Mouse (Mus musculus) neutrophil, adult 5-6 weeks (primary cell): ENCODE results near the gene Gm6096. TPM values are rescaled to one million over a fixed set of nuclear protein-coding genes. Genes with fewer than 3 reads are reported as not detected.

Source experiments
- ATAC-seq: fragments of 151-379, 151-347 bp; 2 replicates; pipeline ENCODE4 v1.8.0; 2017; ENCODE audit warnings: mild to moderate bottlenecking, moderate TSS enrichment; ENCODE audit not compliant: insufficient number of reproducible peaks, poor library complexity, low FRiP score, severe bottlenecking; ENCODE audit errors: extremely low read depth
- total RNA-seq: library from RNA; stranded (forward); fragments of 200-1000 nt; gene quantifications from 2 replicates; pipeline ENCODE4 v1.2.3, GENCODE M21; 2017

Gm6096 gene
- total RNA-seq, 1 experiment from 2014 or later = not detected

DNA sequence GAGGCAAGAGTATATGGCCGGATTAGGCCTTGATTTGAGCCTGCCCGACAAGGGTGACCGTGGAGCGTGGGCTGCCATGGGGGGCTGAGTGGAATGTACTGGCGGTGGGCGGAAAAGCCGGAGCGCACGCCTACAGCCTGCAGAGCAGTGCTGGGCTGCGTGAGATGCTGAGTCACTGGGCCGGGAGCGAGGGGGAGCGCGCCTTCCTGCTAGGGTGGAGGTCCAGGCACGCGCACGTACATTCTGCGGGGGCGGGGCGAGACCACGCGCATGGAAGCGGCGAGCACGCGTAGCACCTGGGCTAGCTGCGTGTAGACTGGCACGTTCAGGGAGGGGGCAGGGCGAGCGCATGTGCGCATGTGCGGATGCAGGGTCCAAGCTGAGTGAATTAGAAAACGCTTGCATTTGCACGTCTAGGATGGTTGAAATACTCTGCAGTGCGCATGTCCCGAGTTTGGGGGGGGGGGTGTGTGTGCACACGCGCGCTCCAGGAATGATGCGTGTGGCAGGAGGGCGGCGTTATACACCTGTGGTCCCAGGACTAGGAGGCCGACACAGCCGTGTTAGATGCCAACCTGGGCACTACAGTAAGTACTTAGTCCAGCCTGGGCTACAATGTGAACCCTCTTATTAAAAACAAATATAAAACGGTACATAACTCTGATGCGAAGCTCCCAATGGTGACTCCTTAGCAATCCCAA is 16.8 kb upstream of the Gm6096 start:
- peak; percentile 84 for ATAC-seq

DNA sequence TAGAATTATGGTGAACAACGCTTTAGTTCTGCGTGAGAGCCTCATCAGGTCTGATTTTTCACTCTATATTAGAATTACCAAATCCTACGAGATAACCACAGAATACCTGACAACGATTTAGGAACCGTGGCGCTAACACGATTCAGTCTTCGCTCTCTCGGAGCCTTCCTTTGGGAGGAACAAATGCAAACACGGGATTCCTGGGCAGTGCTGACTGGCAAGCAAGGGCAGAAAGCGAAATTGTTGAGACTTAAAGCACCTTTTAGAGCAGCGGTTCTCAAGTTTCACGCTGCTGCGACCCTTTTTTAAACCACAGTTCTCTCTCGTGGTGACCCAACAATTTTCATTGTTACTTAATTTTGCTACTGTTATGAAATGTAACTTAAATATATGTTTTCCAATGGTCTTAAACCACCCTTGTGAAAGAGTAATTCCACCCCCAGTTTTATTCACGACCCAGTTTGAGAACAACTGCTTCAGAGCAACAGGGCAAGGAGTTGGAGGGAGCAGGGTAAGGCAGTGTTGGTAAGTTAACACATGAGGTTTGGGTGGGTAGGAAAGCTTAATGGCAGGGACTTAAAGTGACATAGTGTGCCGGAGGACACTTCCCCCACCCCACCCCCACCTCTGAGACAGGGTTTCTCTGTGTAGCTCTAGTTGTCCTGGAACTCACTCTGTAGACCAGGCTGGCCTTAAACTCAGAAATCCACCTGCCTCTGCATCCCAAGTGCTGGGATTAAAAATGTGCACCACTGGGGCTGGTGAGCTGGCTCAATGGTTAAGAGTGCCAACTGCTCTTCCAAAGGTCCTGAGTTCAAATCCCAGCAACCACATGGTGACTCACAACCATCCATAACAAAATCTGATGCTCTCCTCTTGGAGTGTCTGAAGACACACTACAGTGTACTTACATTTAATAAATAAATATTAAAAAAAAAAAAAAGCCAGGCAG is 16.0 kb upstream of the Gm6096 start:
- ATAC-seq = no peak

DNA sequence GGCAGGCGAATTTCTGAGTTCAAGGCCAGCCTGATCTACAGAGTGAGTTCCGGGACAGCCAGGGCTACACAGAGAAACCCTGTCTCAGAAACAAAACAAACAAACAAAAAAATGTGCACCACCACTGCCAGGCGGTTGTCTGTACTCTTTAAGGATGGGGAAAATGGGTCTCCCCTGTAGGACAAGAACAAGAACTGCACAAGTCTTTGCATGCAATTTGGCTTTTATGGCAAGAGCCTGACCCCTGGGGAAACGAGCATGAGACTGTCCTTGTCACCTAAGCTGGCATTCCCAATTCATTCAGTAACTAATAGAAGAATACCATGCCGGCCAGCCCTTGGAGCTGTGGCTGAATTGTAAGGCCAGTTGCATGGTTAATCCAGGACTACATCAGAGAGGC is 15.2 kb upstream of the Gm6096 start:
- ATAC-seq = no peak

DNA sequence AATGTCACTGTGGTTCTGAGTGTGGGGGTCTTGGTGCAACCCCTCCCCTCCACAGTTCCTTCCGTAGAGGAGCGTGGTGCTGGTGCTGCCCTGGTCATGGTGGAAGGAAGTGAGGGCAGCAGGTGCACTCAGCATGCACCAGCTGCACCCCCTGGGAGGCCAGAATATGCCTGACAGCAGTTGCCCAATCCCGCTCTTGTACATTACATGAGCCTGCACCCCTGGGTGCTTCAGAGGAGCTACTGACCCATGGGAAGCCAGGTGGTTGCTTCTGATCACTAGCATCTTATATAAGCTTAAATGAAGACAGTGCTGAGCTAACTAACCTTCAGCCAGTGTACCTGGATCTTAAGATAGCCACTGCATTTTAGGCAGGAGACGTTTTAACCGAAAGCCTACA is 12.8 kb upstream of the Gm6096 start:
- no peak for ATAC-seq

DNA sequence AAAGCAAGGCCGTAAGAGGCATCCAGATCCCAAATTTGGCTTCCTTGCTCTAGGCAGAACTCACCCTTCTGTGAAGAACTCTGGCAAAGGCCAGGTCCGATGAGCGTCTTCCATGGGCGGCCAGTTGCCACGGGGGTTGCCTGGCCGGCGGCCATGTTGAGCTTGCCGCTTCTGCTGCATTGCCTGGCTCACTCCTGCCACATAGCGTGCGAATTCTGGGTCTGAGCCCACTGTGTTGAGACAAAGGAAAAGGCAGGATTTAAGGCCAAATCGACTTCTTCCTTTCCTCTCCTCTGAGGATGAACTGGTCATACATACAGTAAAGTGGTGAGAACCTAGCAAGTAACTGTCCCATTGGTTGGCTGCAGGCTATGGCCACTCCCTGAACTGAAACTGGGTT is 8.7 kb upstream of the Gm6096 start:
- no peak for ATAC-seq

DNA sequence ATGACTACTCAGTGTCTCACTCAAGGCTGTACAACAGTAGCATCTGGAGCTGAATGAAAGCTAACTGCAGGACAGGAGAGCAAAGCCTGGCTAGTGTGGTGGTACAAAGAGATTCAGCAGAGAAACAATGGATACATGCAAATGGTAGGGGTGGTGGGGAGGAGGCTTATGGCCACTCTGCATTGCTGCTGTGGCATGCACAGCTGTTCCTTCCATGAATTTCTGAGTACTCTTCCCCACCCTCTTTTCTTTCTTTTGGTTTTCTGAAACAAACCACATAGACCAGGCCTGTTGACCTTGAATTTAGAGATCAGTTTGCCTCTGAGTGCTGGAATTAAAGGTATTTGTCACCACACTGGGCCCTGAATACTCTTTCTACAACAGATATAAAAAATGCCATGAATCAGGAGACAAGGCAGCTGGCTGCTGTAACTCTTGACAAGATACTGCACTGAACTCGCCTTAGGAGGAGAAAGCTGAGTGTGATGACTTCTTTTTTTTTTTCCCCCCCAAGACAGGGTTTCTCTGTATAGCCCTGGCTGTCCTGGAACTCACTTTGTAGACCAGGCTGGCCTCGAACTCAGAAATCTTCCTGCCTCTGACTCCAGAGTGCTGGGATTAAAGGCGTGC is 3.9 kb upstream of the Gm6096 start:
- no peak for ATAC-seq

DNA sequence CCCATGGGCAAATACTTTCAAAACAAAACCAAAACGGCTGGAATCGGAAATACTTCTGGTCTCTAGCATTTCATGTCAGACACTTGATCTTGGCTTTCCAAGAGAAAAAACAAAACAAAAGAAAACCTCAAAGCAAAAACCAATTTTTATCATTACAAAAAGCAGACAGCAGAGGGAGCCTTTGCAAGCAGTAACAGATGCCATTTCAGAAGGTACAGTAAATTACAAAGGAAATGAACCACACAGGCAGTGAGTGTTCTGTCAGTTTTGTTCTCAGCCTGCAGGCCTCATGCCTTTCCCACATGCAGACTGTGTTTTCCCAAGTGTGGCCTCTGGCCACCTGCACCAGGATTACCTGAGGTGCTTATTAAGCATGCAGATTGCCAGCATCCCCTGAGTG is 1.2 kb downstream of the Gm6096 start:
- no peak for ATAC-seq

DNA sequence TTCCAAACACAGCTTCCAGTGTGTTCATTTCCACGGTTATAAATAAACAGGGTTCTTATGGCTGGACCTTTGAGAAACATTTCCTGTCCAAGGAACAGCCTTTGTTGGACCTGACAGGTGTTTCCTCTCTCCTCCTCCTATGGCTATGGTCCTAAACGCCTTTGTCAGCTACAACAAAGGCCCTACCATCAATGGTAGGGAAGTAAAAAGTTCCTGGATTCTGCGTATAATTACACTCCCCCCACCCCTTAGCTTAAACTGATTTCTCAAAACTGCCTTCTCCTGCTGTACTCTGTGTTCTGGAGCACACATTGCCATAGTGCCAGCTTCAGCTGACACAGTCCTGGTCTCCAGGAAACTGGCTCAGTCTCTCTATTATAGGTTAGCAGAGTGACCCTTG is 4.3 kb downstream of the Gm6096 start:
- ATAC-seq = no peak

DNA sequence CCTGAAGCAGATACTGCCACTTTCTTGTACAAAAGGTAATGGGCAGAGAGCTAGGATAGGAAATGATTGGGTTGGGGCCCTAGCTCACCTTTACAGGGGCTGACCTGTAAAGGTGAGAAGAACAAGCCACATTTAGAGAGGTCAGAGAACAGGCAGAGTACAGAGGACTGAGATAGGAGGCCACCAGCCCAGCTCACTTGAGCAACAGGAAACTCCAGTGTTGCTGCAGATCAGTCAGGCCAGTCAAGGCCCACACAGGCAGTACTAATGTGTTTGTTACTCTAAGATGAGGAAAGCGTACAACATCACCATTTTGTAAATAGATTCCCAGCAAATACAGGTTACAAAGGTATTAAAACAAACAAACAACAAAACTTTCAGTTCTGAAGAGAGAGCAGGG is 5.1 kb downstream of the Gm6096 start:
- ATAC-seq = no peak

DNA sequence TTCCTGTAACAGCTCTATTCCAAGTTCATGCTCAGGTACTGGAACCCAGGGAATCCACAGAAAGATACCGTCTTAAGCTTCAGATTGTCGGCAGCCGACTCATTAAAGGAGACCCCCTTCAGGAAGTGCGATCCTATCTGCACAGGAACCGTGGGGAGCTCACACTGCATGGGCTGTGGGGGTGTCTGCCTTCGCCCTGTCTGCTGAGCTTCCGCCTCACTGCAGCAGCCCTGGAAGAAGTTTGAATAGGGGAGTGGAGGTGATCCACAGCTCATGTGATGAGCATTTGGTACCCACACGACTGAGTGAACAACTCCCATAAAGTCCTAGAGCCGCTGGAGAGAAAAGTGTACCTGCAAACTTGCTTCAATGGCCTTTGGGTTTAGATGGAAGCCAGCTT is 6.4 kb downstream of the Gm6096 start:
- no peak for ATAC-seq

DNA sequence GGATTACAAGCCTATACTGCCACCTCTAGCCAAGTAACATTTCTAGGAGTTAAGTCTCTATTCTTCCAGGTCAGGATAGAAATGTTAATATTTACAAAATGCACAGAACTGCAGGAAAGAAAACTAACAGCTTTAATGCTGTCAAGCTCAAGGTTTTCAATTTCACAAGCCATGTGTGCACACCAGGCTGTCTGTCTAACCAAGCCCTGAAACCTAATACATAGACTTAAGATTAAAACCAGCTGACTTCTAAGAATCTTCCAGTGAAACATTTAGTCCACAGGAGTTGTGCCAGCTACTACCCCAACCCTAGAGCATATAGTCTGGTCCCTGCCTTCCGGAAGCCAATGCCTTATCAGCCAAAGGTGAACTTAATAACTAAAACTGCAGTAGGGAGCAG is 7.6 kb downstream of the Gm6096 start:
- ATAC-seq = no peak

DNA sequence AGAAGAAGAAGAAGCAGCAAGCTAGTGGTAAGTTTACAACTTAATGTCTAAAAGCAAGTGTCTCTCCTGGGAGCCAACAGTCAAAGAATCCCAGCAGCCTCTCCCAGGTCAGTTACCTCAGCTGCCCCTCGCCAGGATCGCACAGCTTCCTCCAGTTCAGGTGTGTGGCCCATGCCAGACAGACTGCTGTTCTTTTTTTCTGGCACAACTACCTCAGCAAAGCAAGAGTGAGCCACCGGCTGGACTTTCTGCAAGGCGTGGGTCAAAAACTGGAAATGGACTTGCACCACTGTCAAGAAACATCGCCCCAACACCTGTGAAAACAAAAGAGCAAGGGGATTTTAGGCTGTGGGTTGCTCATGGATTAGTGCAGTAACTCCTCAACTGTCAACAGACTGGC is 12.6 kb downstream of the Gm6096 start:
- ATAC-seq = no peak

DNA sequence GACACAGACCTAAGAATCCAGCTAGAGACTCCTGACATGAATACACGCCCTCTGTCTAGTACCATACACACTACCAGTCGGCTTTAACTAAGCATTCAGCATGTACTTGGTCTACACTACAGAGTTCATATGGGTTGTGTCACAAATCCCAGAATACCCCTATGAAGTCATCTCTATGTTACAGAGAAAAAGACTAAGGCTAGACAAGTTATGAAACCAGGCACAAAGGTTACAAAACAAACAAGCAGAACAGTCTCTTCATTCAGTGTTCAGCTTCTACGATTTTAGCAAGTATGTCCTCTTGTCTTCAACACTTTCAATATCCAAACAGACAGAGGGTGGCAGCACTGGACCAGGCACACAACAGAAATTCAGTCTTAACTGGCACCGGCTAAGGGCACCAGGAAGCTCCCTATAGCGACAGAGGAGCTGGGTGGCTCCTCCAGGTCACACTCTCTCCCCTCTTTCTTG is 15.1 kb downstream of the Gm6096 start:
- ATAC-seq = 0 out of 2 replicates have a peak, but pooled peaks have one; percentile 55

DNA sequence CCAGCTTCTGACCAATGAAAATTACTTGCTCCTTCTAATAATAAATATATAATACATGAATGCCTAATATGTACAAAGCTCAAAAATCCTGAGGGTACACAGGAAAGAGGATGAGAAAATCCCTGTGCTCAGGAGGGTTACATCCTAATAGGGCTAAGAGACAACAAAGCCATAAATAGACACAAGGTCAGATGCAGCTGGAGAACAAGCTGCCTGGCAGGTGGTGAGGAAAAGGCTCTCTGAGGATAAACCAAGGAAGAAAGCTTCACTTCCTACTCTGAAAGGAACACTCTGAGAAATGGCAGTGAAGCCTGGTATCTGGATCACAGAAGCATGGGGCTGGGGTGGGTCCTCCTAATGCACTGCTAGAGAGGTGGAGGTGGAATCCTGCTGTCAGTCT is 15.6 kb downstream of the Gm6096 start:
- no peak for ATAC-seq

DNA sequence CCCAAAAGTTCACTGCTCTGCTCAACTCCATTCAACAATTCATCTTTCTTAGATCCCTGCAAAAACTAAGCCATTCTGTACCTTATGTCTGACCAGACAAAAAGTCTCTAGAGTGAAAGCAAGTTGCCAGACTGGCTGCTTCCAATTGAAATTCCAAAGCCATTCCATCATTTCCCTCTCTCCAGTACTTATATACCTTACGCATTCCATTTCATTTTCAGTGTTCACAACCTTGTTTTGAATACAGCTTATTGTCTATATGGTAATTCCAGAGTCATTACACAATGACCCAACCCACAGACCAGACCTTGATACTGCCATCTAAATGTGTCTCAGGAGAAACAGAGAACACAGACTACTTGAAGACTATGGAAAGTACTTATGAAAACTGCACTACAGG is 17.6 kb downstream of the Gm6096 start:
- ATAC-seq = no peak

DNA sequence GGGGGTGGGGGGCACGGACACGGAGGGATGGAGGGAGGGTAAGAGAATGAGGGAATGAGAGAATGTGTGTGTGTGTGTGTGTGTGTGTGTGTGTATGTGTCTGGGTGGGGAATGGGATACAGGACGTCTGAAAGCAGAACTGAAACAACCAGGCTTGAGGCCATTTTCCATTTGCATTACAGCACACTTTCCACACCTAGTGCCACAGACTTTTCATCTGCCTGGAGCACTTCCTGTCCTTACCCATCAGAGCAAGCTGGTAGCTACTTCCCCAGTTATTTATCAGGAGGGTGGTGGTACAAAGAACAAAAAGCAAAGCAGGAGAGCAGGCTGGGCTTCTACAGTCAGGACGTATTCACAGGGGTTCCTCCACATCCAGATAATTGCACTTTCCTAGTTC is 21.6 kb downstream of the Gm6096 start:
- no peak for ATAC-seq

DNA sequence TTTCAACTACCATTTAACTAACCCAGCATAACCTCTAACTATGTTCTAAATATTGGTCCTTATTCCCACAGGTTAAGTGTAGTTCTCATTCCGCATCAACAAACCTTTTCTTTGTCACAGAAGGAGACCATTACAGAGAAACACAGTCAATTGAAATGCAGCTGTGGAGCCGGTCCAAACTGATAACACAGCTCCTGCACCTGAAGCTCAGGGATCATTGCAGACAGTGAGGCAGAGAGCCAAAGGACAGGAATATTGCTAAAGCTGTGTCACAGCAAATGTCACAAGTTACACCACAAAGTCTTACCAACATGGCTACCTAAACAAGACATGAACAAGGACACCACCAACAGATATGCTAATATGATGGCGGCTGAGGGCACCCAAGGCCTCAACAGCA is 25.2 kb downstream of the Gm6096 start:
- ATAC-seq = no peak

DNA sequence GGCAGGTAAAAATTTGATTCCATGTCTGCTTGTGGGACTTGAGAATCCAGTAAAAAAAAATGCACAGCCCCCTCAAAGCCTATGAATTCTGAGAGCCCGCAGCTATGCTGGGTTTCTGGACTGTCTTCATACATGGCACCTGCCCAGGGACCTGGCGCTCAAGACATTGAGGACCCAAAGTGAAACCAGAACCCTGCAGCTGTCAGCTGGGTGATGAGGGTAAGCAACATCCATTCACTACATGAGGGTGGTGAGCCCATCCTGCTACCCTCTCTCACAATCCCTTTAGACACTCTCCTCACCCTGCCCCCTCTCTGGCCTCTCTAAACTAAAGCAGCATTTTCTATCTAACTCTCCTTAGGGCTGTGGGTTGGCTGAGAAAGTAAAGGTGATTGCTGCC is 26.8 kb downstream of the Gm6096 start:
- no peak for ATAC-seq

DNA sequence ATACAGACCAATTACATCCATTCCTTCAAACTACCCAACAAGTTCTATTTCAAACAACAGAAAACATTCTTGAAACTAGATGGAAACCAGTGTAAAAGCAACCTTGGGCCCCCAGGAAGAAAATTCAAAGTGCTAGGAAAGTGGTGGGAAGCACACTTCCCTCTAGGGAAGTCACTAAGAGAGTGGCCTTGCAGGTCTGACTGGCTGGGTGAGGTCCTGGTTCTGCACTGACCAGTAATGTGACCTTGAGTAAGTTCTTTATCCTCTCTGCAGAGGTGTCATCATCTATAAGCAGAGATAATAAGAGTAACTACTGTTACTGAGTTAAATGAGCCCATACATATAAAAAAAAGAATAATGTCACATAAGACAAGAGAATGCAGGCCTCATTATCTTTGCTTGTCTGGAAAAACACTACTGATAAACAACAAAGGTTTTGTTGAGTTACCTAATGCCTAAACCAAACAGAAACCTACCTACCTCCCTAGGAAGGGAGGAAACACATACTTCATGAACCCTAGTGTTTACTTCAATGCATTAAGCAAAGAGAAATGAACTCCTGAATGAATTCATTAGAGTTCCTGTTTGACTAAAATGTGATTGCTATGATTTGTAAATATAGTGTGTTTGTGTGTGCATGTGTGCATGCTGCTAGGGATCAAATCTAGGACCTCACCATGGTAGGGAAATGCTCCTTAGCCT is 39.8 kb downstream of the Gm6096 start:
- ATAC-seq = no peak
